Comparison of ENCODE assay signal across 24 mouse cellular contexts in the genomic region with DNA sequence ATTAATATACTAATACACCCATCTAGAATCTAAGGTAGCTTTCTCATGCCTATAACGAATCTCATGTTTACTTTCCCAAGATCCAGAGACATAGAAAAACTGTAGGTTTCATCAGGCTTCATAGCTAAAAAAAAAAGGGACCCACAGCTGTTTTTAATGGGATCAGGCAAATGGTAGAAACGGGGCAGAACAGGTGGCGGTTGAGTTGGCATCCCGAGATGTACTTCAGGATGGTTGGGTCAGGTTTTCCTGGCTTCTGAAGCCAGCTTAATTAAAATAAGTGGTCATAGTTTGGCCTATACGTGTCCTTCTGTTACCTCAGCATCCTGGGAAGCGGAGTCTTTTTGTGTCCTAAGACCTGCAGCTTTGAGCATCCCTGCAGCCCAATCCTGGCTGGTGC. TPM values are rescaled to one million over a fixed set of nuclear protein-coding genes. Genes with fewer than 3 reads are reported as not detected.
"Had no signal": no experiment of that assay in that cellular context is flagged by ENCODE, and none has a peak within 500 bp of the region (broad histone marks: within the 10 kb centered on the region; RNA-seq: fewer than 3 reads in every experiment).

No protein-coding gene starts in this region.

- H3K4me3 ChIP-seq: heart, embryonic 10.5 days; heart, embryonic 13.5 days; heart, embryonic 15.5 days; hindbrain, embryonic 13.5 days; hindbrain, embryonic 15.5 days; left cerebral cortex, adult 2 months; limb, embryonic 10.5 days; limb, embryonic 12.5 days; liver, embryonic 13.5 days had no signal

- H3K27ac ChIP-seq: heart, embryonic 10.5 days; heart, embryonic 13.5 days; heart, embryonic 15.5 days; hindbrain, embryonic 13.5 days; hindbrain, embryonic 15.5 days; hindbrain, postnatal 0 days; left cerebral cortex, adult 2 months; limb, embryonic 10.5 days; limb, embryonic 12.5 days; liver, embryonic 13.5 days had no signal

- H3K9ac ChIP-seq: heart, embryonic 13.5 days; heart, embryonic 15.5 days; hindbrain, embryonic 13.5 days; hindbrain, embryonic 15.5 days; limb, embryonic 12.5 days; liver, embryonic 13.5 days had no signal

- ATAC-seq: hindbrain, postnatal 0 days; intestine, embryonic 16.5 days had no signal

- H3K4me2 ChIP-seq: heart, embryonic 13.5 days; heart, embryonic 15.5 days; hindbrain, embryonic 13.5 days; hindbrain, embryonic 15.5 days; limb, embryonic 12.5 days; liver, embryonic 11.5 days; liver, embryonic 13.5 days had no signal

- DNase-seq: gastrocnemius, postnatal 14 days; gastrocnemius, postnatal 36 days; heart, adult 18-20 months; heart, postnatal 14 days; heart, postnatal 36 days; kidney, adult 18-20 months; kidney, adult 8-10 months; kidney, postnatal 10 days; kidney, postnatal 4 days; layer of hippocampus, adult 9-11 months; liver; liver, embryonic 13.5 days had no signal

- H3K27me3 ChIP-seq: heart, embryonic 13.5 days; heart, embryonic 15.5 days; hindbrain, embryonic 13.5 days; hindbrain, embryonic 15.5 days; limb, embryonic 12.5 days; liver, embryonic 13.5 days had no signal

- H3K9me3 ChIP-seq: heart, embryonic 10.5 days; heart, embryonic 13.5 days; heart, embryonic 15.5 days; hindbrain, embryonic 13.5 days; hindbrain, embryonic 15.5 days; limb, embryonic 10.5 days; limb, embryonic 12.5 days; liver, embryonic 13.5 days had no signal

RNA-seq across cellular contexts. Expression of a gene that starts 58.4 kb away (rescaled TPM):
- total RNA-seq: hematopoietic stem cell, adult 5-6 weeks had no signal
